Mouse (Mus musculus) liver, postnatal 0 days (tissue): ENCODE measurements around the gene Irf7.
A peak's percentile ranks its signal among the peaks of the same experiment; 100 is the strongest.

Source experiments
- CTCF ChIP-seq: sonication (generic); IDR thresholded peaks from 2 replicates; pipeline ENCODE4 v1.5.1; 2016; ENCODE audit warnings: antibody characterized with exemption, low read depth
- EP300 ChIP-seq: IDR thresholded peaks from 2 replicates; pipeline ENCODE4 v1.6.1; 2016; ENCODE audit warnings: antibody characterized with exemption, low read depth, mild to moderate bottlenecking

DNA sequence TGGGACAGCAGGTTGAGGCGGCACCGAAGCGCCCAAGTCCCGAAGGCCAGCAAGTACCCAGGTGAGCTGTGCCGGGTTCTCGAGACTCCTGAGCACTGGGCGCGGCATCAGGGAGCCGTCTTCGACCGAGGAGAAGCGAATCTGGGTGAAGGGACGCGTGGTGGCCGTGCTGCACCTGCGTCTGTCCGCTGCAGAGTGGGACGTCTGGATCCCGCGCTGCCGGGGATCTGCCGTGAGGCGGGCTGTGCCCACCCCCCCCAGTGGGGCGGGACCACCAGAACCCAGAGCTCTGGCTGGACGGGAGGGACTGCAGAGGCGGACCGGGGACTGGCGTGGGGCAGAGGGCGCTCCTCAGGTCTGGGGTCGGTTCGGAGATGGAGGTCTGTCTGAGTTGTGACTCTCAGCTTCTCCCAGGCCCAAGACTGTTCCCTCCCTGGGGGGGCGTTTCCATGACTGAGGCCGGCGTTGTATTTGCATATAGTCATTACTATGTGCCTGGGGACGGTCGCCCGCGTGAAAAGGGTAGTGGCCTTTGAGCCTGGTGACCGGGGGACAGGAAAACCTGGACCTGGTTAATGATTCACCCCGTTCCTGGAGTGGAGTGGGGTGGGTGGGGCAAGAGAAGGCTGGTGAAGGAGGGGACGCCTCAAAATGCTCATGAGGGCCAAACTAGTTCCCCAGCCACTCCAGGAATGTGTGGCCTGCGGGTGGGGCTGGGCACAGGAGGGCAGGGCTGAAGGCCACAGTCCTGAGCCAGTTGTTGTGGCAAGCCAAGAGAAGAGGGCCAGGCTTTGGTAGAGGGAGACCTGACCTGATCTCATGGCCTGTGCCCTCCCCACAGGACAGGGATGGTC lies 50.2 kb downstream of the Irf7 start:
- TF ChIP-seq CTCF: no peak
- TF ChIP-seq EP300: peak; percentile 54
